Mouse (Mus musculus) myocyte (in vitro differentiated cells): ENCODE measurements around the gene Morn5. TPM values are rescaled to one million over a fixed set of nuclear protein-coding genes. Genes with fewer than 3 reads are reported as not detected.

Experiments used
- H3K27me3 ChIP-seq: one replicate; pipeline ENCODE4 v1.6.1; 2011; ENCODE audit not compliant: control insufficient read depth, insufficient read depth, insufficient read length
- H3K36me3 ChIP-seq: one replicate; pipeline ENCODE4 v1.6.1; 2011; ENCODE audit not compliant: control insufficient read depth, insufficient read depth
- H3K4me2 ChIP-seq: one replicate; pipeline ENCODE4 v1.6.1; 2011; ENCODE audit warnings: low read depth, control low read depth
- H3K4me3 ChIP-seq: one replicate; pipeline ENCODE4 v1.5.1; 2011; ENCODE audit warnings: mild to moderate bottlenecking, control low read depth, moderate library complexity
- H3K79me2 ChIP-seq: one replicate; pipeline ENCODE4 v1.6.1; 2011; ENCODE audit not compliant: control insufficient read depth, insufficient read depth
- H3ac ChIP-seq: one replicate; pipeline ENCODE4 v1.6.1; 2011; ENCODE audit not compliant: control insufficient read depth, insufficient read length
- CEBPB ChIP-seq: IDR thresholded peaks from 2 replicates; pipeline ENCODE4 v1.6.1; 2011; ENCODE audit warnings: mild to moderate bottlenecking, moderate library complexity; ENCODE audit not compliant: poor library complexity, insufficient read depth, severe bottlenecking
- E2F4 ChIP-seq: IDR thresholded peaks from one replicate; pipeline ENCODE4 v1.6.1; 2011; ENCODE audit warnings: mild to moderate bottlenecking, control low read depth, moderate library complexity; ENCODE audit not compliant: insufficient read depth
- MAX ChIP-seq: IDR thresholded peaks from one replicate; pipeline ENCODE4 v1.6.1; 2011; ENCODE audit warnings: low read depth, mild to moderate bottlenecking, control low read depth
- MYOD1 ChIP-seq, 3 experiments: IDR thresholded peaks; one replicate each; pipeline ENCODE4 v1.6.1; 2011; ENCODE audit warnings: control low read depth in 2 of 3, low read depth in 2 of 3, mild to moderate bottlenecking in 2 of 3, moderate library complexity in 1 of 3; ENCODE audit not compliant: insufficient read length in 2 of 3, control insufficient read depth in 1 of 3
- MYOG ChIP-seq, 3 experiments: IDR thresholded peaks; one replicate each; pipeline ENCODE4 v1.6.1; 2011; ENCODE audit warnings: control low read depth in 2 of 3, low read depth in 2 of 3, mild to moderate bottlenecking in 2 of 3; ENCODE audit not compliant: insufficient read length in 2 of 3, control insufficient read depth in 1 of 3, insufficient read depth in 1 of 3
- POLR2A ChIP-seq: IDR thresholded peaks from one replicate; pipeline ENCODE4 v1.6.1; 2011; ENCODE audit warnings: low read depth, mild to moderate bottlenecking, control low read depth, moderate library complexity; ENCODE audit not compliant: insufficient read length
- POLR2AphosphoS2 ChIP-seq: IDR thresholded peaks from one replicate; pipeline ENCODE4 v1.6.1; 2011; ENCODE audit warnings: low read depth, control low read depth; ENCODE audit not compliant: insufficient read length
- REST ChIP-seq: IDR thresholded peaks from one replicate; pipeline ENCODE4 v1.6.1; 2011; ENCODE audit warnings: mild to moderate bottlenecking, control low read depth, moderate library complexity; ENCODE audit not compliant: insufficient read depth, insufficient read length
- SRF ChIP-seq: IDR thresholded peaks from one replicate; pipeline ENCODE4 v1.6.1; 2011; ENCODE audit warnings: low read depth; ENCODE audit not compliant: control insufficient read depth, insufficient read length
- TCF12 ChIP-seq: IDR thresholded peaks from one replicate; pipeline ENCODE4 v1.6.1; 2011; ENCODE audit warnings: mild to moderate bottlenecking, control low read depth; ENCODE audit not compliant: poor library complexity, insufficient read depth, severe bottlenecking
- TCF3 ChIP-seq: IDR thresholded peaks from one replicate; pipeline ENCODE4 v1.6.1; 2011; ENCODE audit warnings: low read depth, control low read depth; ENCODE audit not compliant: insufficient read length
- USF1 ChIP-seq: IDR thresholded peaks from one replicate; pipeline ENCODE4 v1.6.1; 2011; ENCODE audit warnings: low read depth, mild to moderate bottlenecking, control low read depth, moderate library complexity
- polyA plus RNA-seq: library from polyadenylated mRNA; unstranded; fragments of >200 nt; fragmentation: generic; extraction: Trizol; gene quantifications from one replicate; pipeline ENCODE4 v1.2.1, GENCODE M21; 2012; ENCODE audit warnings: missing spikeins

Gene Morn5
- polyA plus RNA-seq, 1 experiment = 0.16 TPM

GRCm38 (mm10) chr2:36103555-36104367 is 54.5 kb downstream of the Morn5 start:
- peak overlapping the region; percentile 71 for H3K4me2 ChIP-seq
- no peaks in the 10 kb centered on the region for H3K36me3 ChIP-seq
- no peaks in the 10 kb centered on the region for H3K79me2 ChIP-seq
- H3ac ChIP-seq = no peak overlapping the region
- no peak for TF ChIP-seq MAX
- TF ChIP-seq POLR2AphosphoS2 = no peak
- no peak for TF ChIP-seq CEBPB
- no peak for TF ChIP-seq USF1
- no peak for TF ChIP-seq SRF
- no peak for TF ChIP-seq MYOD1 (IDR thresholded peaks at IDR 0.05; ENCODE audit: control insufficient read depth in 1 of 3, insufficient read length in 2 of 3, low read depth in 2 of 3)
- TF ChIP-seq TCF12 = no peak
- TF ChIP-seq MYOG (IDR thresholded peaks at IDR 0.05; ENCODE audit: control insufficient read depth in 1 of 3, insufficient read depth in 1 of 3, insufficient read length in 2 of 3, low read depth in 2 of 3) = no peak
- no peak for TF ChIP-seq TCF3
- TF ChIP-seq POLR2A = no peak
- no peak for TF ChIP-seq REST
- no peak for TF ChIP-seq E2F4
- H3K4me3 ChIP-seq = peak overlapping the region; percentile 31
- H3K27me3 ChIP-seq = no peaks in the 10 kb centered on the region

DNA sequence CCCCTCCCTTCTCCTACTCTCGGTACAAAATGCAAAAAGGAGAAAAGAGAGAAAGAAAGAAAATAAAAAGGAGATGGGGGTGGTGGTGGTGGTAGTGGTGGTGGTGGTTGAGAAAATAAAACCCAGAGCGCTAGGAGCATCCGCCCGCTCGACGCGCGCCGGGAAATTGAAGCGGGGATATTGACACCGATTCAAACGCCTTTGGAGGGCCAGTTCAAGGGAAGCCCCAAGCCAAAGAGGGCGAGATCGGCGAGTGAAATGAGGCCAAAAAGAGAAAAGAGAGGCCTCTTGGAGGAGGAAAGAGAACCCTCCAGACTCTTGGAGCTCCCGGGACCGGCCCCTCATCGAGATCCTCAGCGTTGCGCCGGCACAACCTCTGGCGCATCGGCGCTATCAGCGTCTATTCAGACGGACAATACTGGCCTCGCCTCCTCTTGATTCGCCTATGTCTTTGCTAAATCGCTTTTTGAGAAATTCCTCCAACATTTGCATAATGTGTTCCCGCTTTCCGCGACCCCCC is 55.2 kb downstream of the Morn5 start:
- no peaks in the 10 kb centered on the region for H3K36me3 ChIP-seq
- TF ChIP-seq POLR2A (no peak), TCF3 (no peak), E2F4 (no peak), MYOG (IDR thresholded peaks at IDR 0.05; ENCODE audit: control insufficient read depth in 1 of 3, insufficient read depth in 1 of 3, insufficient read length in 2 of 3, low read depth in 2 of 3) (no peak), MYOD1 (IDR thresholded peaks at IDR 0.05; ENCODE audit: control insufficient read depth in 1 of 3, insufficient read length in 2 of 3, low read depth in 2 of 3) (no peak), USF1 (no peak), SRF (no peak), CEBPB (no peak), MAX (no peak), REST (no peak), TCF12 (no peak), POLR2AphosphoS2 (no peak)
- peak overlapping the region; percentile 10 for H3ac ChIP-seq
- H3K4me3 ChIP-seq = peak overlapping the region; percentile 31
- peak overlapping the region; percentile 71 for H3K4me2 ChIP-seq
- no peaks in the 10 kb centered on the region for H3K79me2 ChIP-seq
- H3K27me3 ChIP-seq = no peaks in the 10 kb centered on the region

GRCm38 (mm10) chr2:36104956-36105741 is 55.9 kb downstream of the Morn5 start, which contains the start of gene Lhx6:
Gene Lhx6, minus strand, starts transcription at chr2:36105408.
- Histone ChIP-seq H3ac (peak within 1 kb of the TSS; percentile 10), H3K79me2 (no peaks in the 10 kb centered on the region), H3K27me3 (no peaks in the 10 kb centered on the region), H3K4me3 (peak within 1 kb of the TSS; percentile 31), H3K4me2 (peak within 1 kb of the TSS; percentile 71), H3K36me3 (no peaks in the 10 kb centered on the region)
- TF ChIP-seq E2F4 (no peak), CEBPB (no peak), USF1 (no peak), POLR2A (peak; percentile 25), TCF12 (no peak), POLR2AphosphoS2 (no peak), MYOG (IDR thresholded peaks at IDR 0.05; ENCODE audit: control insufficient read depth in 1 of 3, insufficient read depth in 1 of 3, insufficient read length in 2 of 3, low read depth in 2 of 3) (no peak), SRF (no peak), TCF3 (no peak), REST (no peak), MAX (no peak), MYOD1 (IDR thresholded peaks at IDR 0.05; ENCODE audit: control insufficient read depth in 1 of 3, insufficient read length in 2 of 3, low read depth in 2 of 3) (peak in 1 of 3 experiments; percentile 21)

- H3K79me2 ChIP-seq = no peaks in the 10 kb centered on the region
- TF ChIP-seq REST (no peak), CEBPB (no peak), POLR2AphosphoS2 (no peak), TCF12 (no peak), POLR2A (no peak), MYOG (IDR thresholded peaks at IDR 0.05; ENCODE audit: control insufficient read depth in 1 of 3, insufficient read depth in 1 of 3, insufficient read length in 2 of 3, low read depth in 2 of 3) (no peak), SRF (no peak), MYOD1 (IDR thresholded peaks at IDR 0.05; ENCODE audit: control insufficient read depth in 1 of 3, insufficient read length in 2 of 3, low read depth in 2 of 3) (no peak), MAX (no peak), TCF3 (no peak), E2F4 (no peak)
- no peaks in the 10 kb centered on the region for H3K27me3 ChIP-seq
- H3ac ChIP-seq = no peak overlapping the region
- H3K4me3 ChIP-seq = no peak overlapping the region
- H3K36me3 ChIP-seq = no peaks in the 10 kb centered on the region
- H3K4me2 ChIP-seq = no peak overlapping the region
Measured at GRCm38 (mm10) chr2:36108615-36109014, 59.4 kb downstream of the Morn5 start.
